Mouse (Mus musculus) E14TG2a.4 (cell line): ENCODE measurements around the gene Gm21293.
"Not testable (repeated sequence)": the region's sequence is repeated elsewhere in the genome, so short reads cannot be mapped to it uniquely, and the experiment has no call there.

Source experiments
- H3K27me3 ChIP-seq: 2 replicates; pipeline ENCODE4 v1.6.1; 2014; ENCODE audit warnings: low read length, control low read depth; ENCODE audit not compliant: insufficient read depth
- H3K36me3 ChIP-seq: 2 replicates; pipeline ENCODE4 v1.6.1; 2014; ENCODE audit warnings: low read length, control low read depth; ENCODE audit not compliant: insufficient read depth
- H3K4me1 ChIP-seq: replicated peaks from 2 replicates; pipeline ENCODE4 v1.6.1; 2014; ENCODE audit warnings: low read depth, low read length, control low read depth
- H3K4me3 ChIP-seq: replicated peaks from 2 replicates; pipeline ENCODE4 v1.5.1; 2014; ENCODE audit warnings: mild to moderate bottlenecking, low read length
- H3K9me3 ChIP-seq: 2 replicates; pipeline ENCODE4 v1.6.1; 2014; ENCODE audit warnings: low read length, control low read depth
- CTCF ChIP-seq: conservative IDR thresholded peaks from 2 replicates; pipeline ENCODE4 v1.5.1; 2014; ENCODE audit warnings: low read length
- NANOG ChIP-seq: IDR thresholded peaks from 2 replicates; pipeline ENCODE4 v1.6.1; 2014; ENCODE audit warnings: borderline replicate concordance, low read length, mixed read lengths
- POU5F1 ChIP-seq: IDR thresholded peaks from 2 replicates; pipeline ENCODE4 v1.6.1; 2014; ENCODE audit warnings: low read length, borderline replicate concordance

The Gm21293 gene

DNA sequence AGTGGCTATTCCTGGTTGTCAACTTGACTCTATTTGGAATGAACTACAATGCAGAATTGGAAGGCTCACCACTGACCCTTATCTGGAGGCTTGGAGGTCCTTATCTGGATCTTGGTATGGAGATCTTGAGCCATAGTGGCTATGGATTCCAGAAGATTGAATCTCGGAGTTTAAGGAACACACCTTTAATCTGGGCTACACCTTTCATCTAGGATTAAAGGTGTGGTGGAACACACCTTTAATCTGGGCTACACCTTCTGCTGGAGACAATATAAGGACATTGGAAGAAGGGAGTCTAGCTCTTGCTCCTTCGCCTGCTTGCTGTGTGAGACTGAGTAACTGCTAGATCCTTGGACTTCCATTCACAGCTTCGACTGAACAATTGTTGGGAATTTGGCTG, at the start of gene Gm21293:
Gm21293 (plus strand) TSS at position 301 of the 400 bp plus-strand sequence.
- H3K9me3 ChIP-seq, H3K36me3 ChIP-seq, H3K4me1 ChIP-seq, H3K4me3 ChIP-seq, H3K27me3 ChIP-seq: not testable (repeated sequence)

- H3K27me3 ChIP-seq: no peaks in the 10 kb centered on the region
- H3K4me3 ChIP-seq: no peak overlapping the region
- H3K9me3 ChIP-seq: no peaks in the 10 kb centered on the region
- no peaks in the 10 kb centered on the region for H3K4me1 ChIP-seq
- no peaks in the 10 kb centered on the region for H3K36me3 ChIP-seq
- TF ChIP-seq POU5F1 (no peak), CTCF (no peak), NANOG (no peak)
These were observed 32.7 kb upstream of the Gm21293 start for GRCm38 (mm10) chr10:104110044-104110443.

DNA sequence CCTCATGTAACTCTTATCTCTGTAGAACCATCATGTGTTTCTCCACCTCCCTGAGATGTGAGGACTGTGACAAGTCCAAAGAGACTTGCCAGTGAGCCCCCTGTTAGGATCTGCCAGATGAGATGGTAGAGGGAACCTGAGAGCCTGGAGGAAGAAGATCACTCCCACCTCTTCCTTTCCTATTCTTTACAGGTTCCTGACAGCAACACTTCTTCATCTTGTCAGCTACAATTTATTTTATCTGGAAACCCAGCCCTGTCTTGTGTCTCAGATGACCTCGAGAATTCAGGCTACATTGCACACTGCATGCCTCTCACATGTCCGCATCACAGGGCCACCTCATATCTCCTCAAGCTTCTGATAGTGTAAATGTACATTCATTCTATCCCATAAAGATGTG, 24.5 kb upstream of the Gm21293 start:
- H3K36me3 ChIP-seq: no peaks in the 10 kb centered on the region
- TF ChIP-seq NANOG: no peak
- TF ChIP-seq CTCF: no peak
- no peak for TF ChIP-seq POU5F1

DNA sequence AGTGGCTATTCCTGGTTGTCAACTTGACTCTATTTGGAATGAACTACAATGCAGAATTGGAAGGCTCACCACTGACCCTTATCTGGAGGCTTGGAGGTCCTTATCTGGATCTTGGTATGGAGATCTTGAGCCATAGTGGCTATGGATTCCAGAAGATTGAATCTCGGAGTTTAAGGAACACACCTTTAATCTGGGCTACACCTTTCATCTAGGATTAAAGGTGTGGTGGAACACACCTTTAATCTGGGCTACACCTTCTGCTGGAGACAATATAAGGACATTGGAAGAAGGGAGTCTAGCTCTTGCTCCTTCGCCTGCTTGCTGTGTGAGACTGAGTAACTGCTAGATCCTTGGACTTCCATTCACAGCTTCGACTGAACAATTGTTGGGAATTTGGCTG, 8.4 kb downstream of the Gm21293 start, which contains the start of gene Gm6763:
Gm6763 (plus strand) TSS at position 301 of the 400 bp plus-strand sequence.
- H3K4me3 ChIP-seq, H3K4me1 ChIP-seq, H3K27me3 ChIP-seq, H3K36me3 ChIP-seq, H3K9me3 ChIP-seq: not testable (repeated sequence)

More for the DNA sequence above, 24.5 kb upstream of the Gm21293 start:
- Histone ChIP-seq H3K4me3 (no peak overlapping the region), H3K27me3 (no peaks in the 10 kb centered on the region), H3K9me3 (no peaks in the 10 kb centered on the region), H3K4me1 (no peaks in the 10 kb centered on the region)

DNA sequence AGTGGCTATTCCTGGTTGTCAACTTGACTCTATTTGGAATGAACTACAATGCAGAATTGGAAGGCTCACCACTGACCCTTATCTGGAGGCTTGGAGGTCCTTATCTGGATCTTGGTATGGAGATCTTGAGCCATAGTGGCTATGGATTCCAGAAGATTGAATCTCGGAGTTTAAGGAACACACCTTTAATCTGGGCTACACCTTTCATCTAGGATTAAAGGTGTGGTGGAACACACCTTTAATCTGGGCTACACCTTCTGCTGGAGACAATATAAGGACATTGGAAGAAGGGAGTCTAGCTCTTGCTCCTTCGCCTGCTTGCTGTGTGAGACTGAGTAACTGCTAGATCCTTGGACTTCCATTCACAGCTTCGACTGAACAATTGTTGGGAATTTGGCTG, 16.9 kb downstream of the Gm21293 start, which contains the start of gene Gm8764:
Gm8764 (plus strand) TSS at position 301 of the 400 bp plus-strand sequence.
- not testable (repeated sequence) for H3K36me3 ChIP-seq, H3K9me3 ChIP-seq, H3K4me1 ChIP-seq, H3K27me3 ChIP-seq, H3K4me3 ChIP-seq

DNA sequence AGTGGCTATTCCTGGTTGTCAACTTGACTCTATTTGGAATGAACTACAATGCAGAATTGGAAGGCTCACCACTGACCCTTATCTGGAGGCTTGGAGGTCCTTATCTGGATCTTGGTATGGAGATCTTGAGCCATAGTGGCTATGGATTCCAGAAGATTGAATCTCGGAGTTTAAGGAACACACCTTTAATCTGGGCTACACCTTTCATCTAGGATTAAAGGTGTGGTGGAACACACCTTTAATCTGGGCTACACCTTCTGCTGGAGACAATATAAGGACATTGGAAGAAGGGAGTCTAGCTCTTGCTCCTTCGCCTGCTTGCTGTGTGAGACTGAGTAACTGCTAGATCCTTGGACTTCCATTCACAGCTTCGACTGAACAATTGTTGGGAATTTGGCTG, 25.4 kb downstream of the Gm21293 start, which contains the start of gene Gm21304:
Gm21304 (plus strand) TSS at position 301 of the 400 bp plus-strand sequence.
- H3K36me3 ChIP-seq, H3K4me3 ChIP-seq, H3K9me3 ChIP-seq, H3K4me1 ChIP-seq, H3K27me3 ChIP-seq: not testable (repeated sequence)

DNA sequence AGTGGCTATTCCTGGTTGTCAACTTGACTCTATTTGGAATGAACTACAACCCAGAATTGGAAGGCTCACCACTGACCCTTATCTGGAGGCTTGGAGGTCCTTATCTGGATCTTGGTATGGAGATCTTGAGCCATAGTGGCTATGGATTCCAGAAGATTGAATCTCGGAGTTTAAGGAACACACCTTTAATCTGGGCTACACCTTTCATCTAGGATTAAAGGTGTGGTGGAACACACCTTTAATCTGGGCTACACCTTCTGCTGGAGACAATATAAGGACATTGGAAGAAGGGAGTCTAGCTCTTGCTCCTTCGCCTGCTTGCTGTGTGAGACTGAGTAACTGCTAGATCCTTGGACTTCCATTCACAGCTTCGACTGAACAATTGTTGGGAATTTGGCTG, 33.9 kb downstream of the Gm21293 start, which contains the start of gene Gm21312:
Gm21312 (plus strand) TSS at position 301 of the 400 bp plus-strand sequence.
- not testable (repeated sequence) for H3K4me1 ChIP-seq, H3K4me3 ChIP-seq, H3K27me3 ChIP-seq, H3K36me3 ChIP-seq, H3K9me3 ChIP-seq

DNA sequence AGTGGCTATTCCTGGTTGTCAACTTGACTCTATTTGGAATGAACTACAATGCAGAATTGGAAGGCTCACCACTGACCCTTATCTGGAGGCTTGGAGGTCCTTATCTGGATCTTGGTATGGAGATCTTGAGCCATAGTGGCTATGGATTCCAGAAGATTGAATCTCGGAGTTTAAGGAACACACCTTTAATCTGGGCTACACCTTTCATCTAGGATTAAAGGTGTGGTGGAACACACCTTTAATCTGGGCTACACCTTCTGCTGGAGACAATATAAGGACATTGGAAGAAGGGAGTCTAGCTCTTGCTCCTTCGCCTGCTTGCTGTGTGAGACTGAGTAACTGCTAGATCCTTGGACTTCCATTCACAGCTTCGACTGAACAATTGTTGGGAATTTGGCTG, 42.4 kb downstream of the Gm21293 start, which contains the start of gene Gm20765:
Gm20765 (plus strand) TSS at position 301 of the 400 bp plus-strand sequence.
- H3K36me3 ChIP-seq, H3K27me3 ChIP-seq, H3K4me1 ChIP-seq: not testable (repeated sequence)

GRCm38 (mm10) chr10:104193742-104194141, 51.0 kb downstream of the Gm21293 start, which contains the start of gene Gm4340:
Gm4340 (plus strand) TSS chr10:104194042.
- H3K4me3 ChIP-seq, H3K4me1 ChIP-seq, H3K36me3 ChIP-seq, H3K27me3 ChIP-seq, H3K9me3 ChIP-seq: not testable (repeated sequence)

More for the DNA sequence above, 42.4 kb downstream of the Gm21293 start, which contains the start of gene Gm20765:
- not testable (repeated sequence) for H3K9me3 ChIP-seq, H3K4me3 ChIP-seq
